In genomic region chr5:101596996-101597395, GRCm38 (mm10) we compare ENCODE assay signal across 27 mouse cellular contexts.
"Had no signal": no experiment of that assay in that cellular context is flagged by ENCODE, and none has a peak within 500 bp of the region (broad histone marks: within the 10 kb centered on the region; RNA-seq: fewer than 3 reads in every experiment).

No protein-coding gene starts in this region.

- H3K36me3 ChIP-seq: embryonic facial prominence, embryonic 10.5 days; embryonic facial prominence, embryonic 12.5 days; embryonic facial prominence, embryonic 13.5 days; embryonic facial prominence, embryonic 15.5 days; forebrain, embryonic 10.5 days; forebrain, embryonic 12.5 days; forebrain, embryonic 15.5 days had no signal

- H3K4me2 ChIP-seq: embryonic facial prominence, embryonic 12.5 days; embryonic facial prominence, embryonic 13.5 days; embryonic facial prominence, embryonic 15.5 days; forebrain, embryonic 12.5 days; forebrain, embryonic 13.5 days; forebrain, embryonic 15.5 days had no signal

- H3K27ac ChIP-seq: embryonic facial prominence, embryonic 10.5 days; embryonic facial prominence, embryonic 12.5 days; embryonic facial prominence, embryonic 13.5 days; embryonic facial prominence, embryonic 15.5 days; forebrain, embryonic 10.5 days; forebrain, embryonic 12.5 days; forebrain, embryonic 13.5 days; forebrain, embryonic 15.5 days; gastrocnemius, adult 2 months had no signal

- ATAC-seq: forebrain, embryonic 13.5 days; forebrain, embryonic 14.5 days; forebrain, embryonic 15.5 days; forebrain, embryonic 16.5 days had no signal

- H3K9ac ChIP-seq: embryonic facial prominence, embryonic 12.5 days; embryonic facial prominence, embryonic 13.5 days; embryonic facial prominence, embryonic 15.5 days; forebrain, embryonic 12.5 days; forebrain, embryonic 13.5 days; forebrain, embryonic 15.5 days; forebrain, postnatal 0 days had no signal

- H3K27me3 ChIP-seq: embryonic facial prominence, embryonic 12.5 days; embryonic facial prominence, embryonic 13.5 days; embryonic facial prominence, embryonic 15.5 days had no signal

- H3K9me3 ChIP-seq: embryonic facial prominence, embryonic 10.5 days; embryonic facial prominence, embryonic 12.5 days; embryonic facial prominence, embryonic 13.5 days; embryonic facial prominence, embryonic 15.5 days; forebrain, embryonic 10.5 days; forebrain, embryonic 12.5 days; forebrain, embryonic 13.5 days; forebrain, embryonic 15.5 days had no signal

- H3K4me1 ChIP-seq: embryonic facial prominence, embryonic 10.5 days; embryonic facial prominence, embryonic 12.5 days; embryonic facial prominence, embryonic 13.5 days; embryonic facial prominence, embryonic 15.5 days; forebrain, embryonic 10.5 days; forebrain, embryonic 12.5 days; forebrain, embryonic 13.5 days; forebrain, embryonic 15.5 days had no signal

- DNase-seq: cerebellum, adult 2 months; cerebellum, adult 8-10 months; cerebellum, adult 9-10 months; cerebellum, adult 9-11 months; cerebellum, postnatal 10 days; cerebellum, postnatal 14 days; cerebellum, postnatal 25 days; cerebellum, postnatal 36 days; embryo, embryonic 11 days; gastrocnemius, adult 2 months; gastrocnemius, postnatal 10 days; gastrocnemius, postnatal 14 days; gastrocnemius, postnatal 25 days; gastrocnemius, postnatal 36 days; heart, adult 18-20 months had no signal

- H3K4me3 ChIP-seq: embryonic facial prominence, embryonic 10.5 days; embryonic facial prominence, embryonic 12.5 days; embryonic facial prominence, embryonic 13.5 days; embryonic facial prominence, embryonic 15.5 days; erythroblast, embryonic 14.5 days; forebrain, embryonic 10.5 days; forebrain, embryonic 12.5 days; forebrain, embryonic 13.5 days; forebrain, embryonic 15.5 days; gastrocnemius, adult 2 months had no signal
